ENCODE assay signal across 35 mouse cellular contexts in the genomic region with DNA sequence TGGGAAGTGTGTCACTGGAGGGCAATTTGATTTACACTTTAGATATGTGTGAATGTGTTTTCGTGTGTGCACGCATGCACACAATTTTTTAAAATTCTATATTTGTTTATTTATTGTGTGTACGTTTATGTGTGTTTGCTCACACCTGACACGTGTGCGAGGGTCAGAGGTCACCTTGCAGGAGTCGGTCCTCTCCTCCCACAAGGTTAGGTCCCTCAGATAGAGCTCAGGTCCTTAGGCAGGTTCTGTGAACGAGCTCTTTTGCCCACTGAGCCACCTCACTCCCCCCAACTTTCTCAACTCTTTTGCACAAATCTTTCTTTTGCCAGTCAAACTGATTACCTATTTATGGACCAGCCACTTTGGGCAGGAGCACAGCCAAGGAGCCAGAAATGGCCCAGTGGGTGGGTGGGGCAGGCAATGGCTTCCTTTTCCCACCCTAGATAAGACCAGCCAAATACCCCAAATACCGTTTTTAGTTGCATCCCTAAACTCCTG. TPM values are rescaled to one million over a fixed set of nuclear protein-coding genes. Genes with fewer than 3 reads are reported as not detected.
A peak's percentile ranks its signal among the peaks of the same experiment; 100 is the strongest.
DNase-seq lines count a peak whose midpoint lies in the region; ATAC-seq and TF ChIP-seq lines count a peak whose summit lies in the region.
"Had no signal": no experiment of that assay in that cellular context is flagged by ENCODE, and none has a peak within 500 bp of the region (broad histone marks: within the 10 kb centered on the region; RNA-seq: fewer than 3 reads in every experiment).

No protein-coding gene starts in this region.

- no peak for TF ChIP-seq POLR2A in heart, adult 2 months (IDR thresholded peaks at IDR 0.05; ENCODE audit: insufficient read depth, low read depth, low read length)

- DNase-seq in heart, adult 2 months: no peak
- DNase-seq in heart, postnatal 10 days: no peak
- DNase-seq in midbrain, embryonic 11.5 days (ENCODE audit: low spot score, missing footprints): peak; percentile 77
- DNase-seq in midbrain, embryonic 10.5 days (ENCODE audit: low spot score): no peak
- DNase-seq in ES-E14 (ENCODE audit: low read depth, low spot score): no peak
- no peak for DNase-seq in forebrain, embryonic 10.5 days (ENCODE audit: extremely low spot score, low spot score)
- DNase-seq: adrenal gland, postnatal 10 days; adrenal gland, postnatal 36 days; B cell, adult 2 months; cerebellum, adult 18-20 months; cerebellum, adult 9-10 months; cerebellum, postnatal 14 days; forebrain, postnatal 0 days; gastrocnemius, adult 2 months; gastrocnemius, postnatal 14 days; kidney, adult 2 months had no signal

- ATAC-seq in heart, embryonic 13.5 days (ENCODE audit: extremely low read depth, insufficient number of reproducible peaks, low FRiP score, low TSS enrichment): no peak
- ATAC-seq in heart, embryonic 11.5 days (replicated peaks; ENCODE audit: insufficient number of reproducible peaks, low FRiP score, low TSS enrichment): no peak
- ATAC-seq in midbrain, embryonic 11.5 days (ENCODE audit: low FRiP score): no peak
- ATAC-seq: forebrain, embryonic 14.5 days; forebrain, postnatal 0 days; hindbrain, postnatal 0 days; inflammation-experienced regulatory T-cells, adult 6 months; intestine, embryonic 16.5 days had no signal

- H3K4me2 ChIP-seq in heart, embryonic 13.5 days: no peak overlapping the region
- no peak overlapping the region for H3K4me2 ChIP-seq in heart, embryonic 11.5 days
- no peak overlapping the region for H3K4me2 ChIP-seq in midbrain, embryonic 11.5 days
- H3K4me2 ChIP-seq: hindbrain, embryonic 14.5 days had no signal

- H3K4me1 ChIP-seq in heart, adult 2 months (ENCODE audit: control insufficient read depth, insufficient read depth, low read length): peaks cover 1% of the 10 kb centered on the region
- peaks cover 41% of the 10 kb centered on the region for H3K4me1 ChIP-seq in heart, embryonic 13.5 days
- H3K4me1 ChIP-seq in heart, embryonic 11.5 days (ENCODE audit: control insufficient read depth, insufficient read depth, low read length): peaks cover 19% of the 10 kb centered on the region
- peaks cover 19% of the 10 kb centered on the region for H3K4me1 ChIP-seq in midbrain, embryonic 11.5 days (ENCODE audit: control insufficient read depth, insufficient read depth, low read length)
- H3K4me1 ChIP-seq in midbrain, embryonic 10.5 days: peaks cover 40% of the 10 kb centered on the region
- peaks cover 8 to 12% of the 10 kb centered on the region in 2 experiments; a peak in 3 of 4 replicates for H3K4me1 ChIP-seq in ES-E14 (ENCODE audit: control insufficient read depth in 2 of 2, insufficient read depth in 2 of 2, low read length in 2 of 2, poor library complexity in 1 of 2)
- peaks cover 43% of the 10 kb centered on the region for H3K4me1 ChIP-seq in forebrain, embryonic 10.5 days

- in situ Hi-C loops in ES-E14 (cut with MboI; ENCODE audit: low sequenced_read_pairs in 2 of 2, unreplicated experiment in 2 of 2): no loop called here

- no peaks in the 10 kb centered on the region for H3K9me3 ChIP-seq in heart, embryonic 13.5 days
- no peaks in the 10 kb centered on the region for H3K9me3 ChIP-seq in heart, embryonic 11.5 days (replicated peaks; ENCODE audit: control insufficient read depth, low read length)
- no peaks in the 10 kb centered on the region for H3K9me3 ChIP-seq in midbrain, embryonic 11.5 days (ENCODE audit: control insufficient read depth, low read length)
- H3K9me3 ChIP-seq in midbrain, embryonic 10.5 days (replicated peaks): no peaks in the 10 kb centered on the region
- H3K9me3 ChIP-seq in ES-E14 (ENCODE audit: control insufficient read depth, insufficient read depth, low read depth, low read length): no peaks in the 10 kb centered on the region
- H3K9me3 ChIP-seq in forebrain, embryonic 10.5 days: no peaks in the 10 kb centered on the region

- no peaks in the 10 kb centered on the region for H3K79me2 ChIP-seq in heart, adult 2 months (replicated peaks; ENCODE audit: control insufficient read depth, insufficient read depth, low read length)

- no peaks in the 10 kb centered on the region for H3K27me3 ChIP-seq in heart, adult 2 months (ENCODE audit: control insufficient read depth, insufficient read depth, low read length)
- peaks cover 46% of the 10 kb centered on the region for H3K27me3 ChIP-seq in heart, embryonic 13.5 days (replicated peaks)
- peaks cover 13% of the 10 kb centered on the region for H3K27me3 ChIP-seq in heart, embryonic 11.5 days (ENCODE audit: control insufficient read depth, insufficient read depth, low read length)
- peaks cover 37% of the 10 kb centered on the region for H3K27me3 ChIP-seq in midbrain, embryonic 11.5 days (ENCODE audit: control insufficient read depth, insufficient read depth, low read length)
- H3K27me3 ChIP-seq in midbrain, embryonic 10.5 days (ENCODE audit: low read depth, poor library complexity, severe bottlenecking): peaks cover 96% of the 10 kb centered on the region
- peaks cover 93% of the 10 kb centered on the region for H3K27me3 ChIP-seq in forebrain, embryonic 10.5 days (ENCODE audit: poor library complexity, severe bottlenecking)
- H3K27me3 ChIP-seq: CH12.LX had no signal

- intact Hi-C loops in heart, adult 2 months (cut with DNase I): no loop called here
- intact Hi-C loops in heart, postnatal 10 days (cut with DNase I): no loop called here

- H3K36me3 ChIP-seq in heart, adult 2 months (ENCODE audit: control insufficient read depth, insufficient read depth, low read length): no peaks in the 10 kb centered on the region
- H3K36me3 ChIP-seq in heart, embryonic 13.5 days: no peaks in the 10 kb centered on the region
- no peaks in the 10 kb centered on the region for H3K36me3 ChIP-seq in heart, embryonic 11.5 days (ENCODE audit: control insufficient read depth, insufficient read depth, low read length)
- no peaks in the 10 kb centered on the region for H3K36me3 ChIP-seq in midbrain, embryonic 11.5 days (ENCODE audit: control insufficient read depth, insufficient read depth, low read length)
- H3K36me3 ChIP-seq in midbrain, embryonic 10.5 days: no peaks in the 10 kb centered on the region
- H3K36me3 ChIP-seq in ES-E14 (ENCODE audit: control insufficient read depth, insufficient read depth, low read length, poor library complexity, severe bottlenecking): peaks cover 3% of the 10 kb centered on the region; the same call in 1 of the 2 replicates
- no peaks in the 10 kb centered on the region for H3K36me3 ChIP-seq in forebrain, embryonic 10.5 days (replicated peaks)

- H3K4me3 ChIP-seq in heart, adult 2 months: no peak overlapping the region
- no peak overlapping the region for H3K4me3 ChIP-seq in heart, embryonic 13.5 days
- H3K4me3 ChIP-seq in heart, embryonic 11.5 days (ENCODE audit: low read depth, low read length): no peak overlapping the region
- no peak overlapping the region for H3K4me3 ChIP-seq in midbrain, embryonic 11.5 days (ENCODE audit: low read depth, low read length)
- no peak overlapping the region for H3K4me3 ChIP-seq in midbrain, embryonic 10.5 days
- H3K4me3 ChIP-seq in ES-E14 (ENCODE audit: insufficient read depth in 1 of 2, low read depth in 1 of 2, low read length in 2 of 2, poor library complexity in 1 of 2, severe bottlenecking in 1 of 2): no peak overlapping the region
- H3K4me3 ChIP-seq in forebrain, embryonic 10.5 days: no peak overlapping the region
- H3K4me3 ChIP-seq: gastrocnemius, adult 2 months had no signal

- TF ChIP-seq CTCF in heart, adult 2 months (IDR thresholded peaks at IDR 0.05): no peak

- no peak overlapping the region for H3K9ac ChIP-seq in heart, adult 2 months (ENCODE audit: low read depth, low read length)
- no peak overlapping the region for H3K9ac ChIP-seq in heart, embryonic 13.5 days
- H3K9ac ChIP-seq in heart, embryonic 11.5 days (ENCODE audit: low read depth, low read length): no peak overlapping the region
- no peak overlapping the region for H3K9ac ChIP-seq in midbrain, embryonic 11.5 days (ENCODE audit: low read length)
- peak overlapping the region; percentile 64; the same call in 1 of the 2 replicates for H3K9ac ChIP-seq in ES-E14 (ENCODE audit: insufficient read depth, low read depth, low read length, poor library complexity, severe bottlenecking)
- H3K9ac ChIP-seq: forebrain, postnatal 0 days; hindbrain, embryonic 14.5 days had no signal

- 51% methylated on average over 8 of the region's 8 CpGs for WGBS in heart, adult 2 months
- 34% methylated on average over 8 of the region's 8 CpGs for WGBS in heart, embryonic 13.5 days
- 30% methylated on average over 8 of the region's 8 CpGs for WGBS in heart, embryonic 11.5 days (ENCODE audit: insufficient replicate concordance)
- 62% methylated on average over 8 of the region's 8 CpGs for WGBS in midbrain, embryonic 11.5 days
- WGBS in midbrain, embryonic 10.5 days: 66% methylated on average over 8 of the region's 8 CpGs
- 65% methylated on average over 8 of the region's 8 CpGs for WGBS in forebrain, embryonic 10.5 days

- peak overlapping the region; percentile 40; the same call in 1 of the 2 replicates for H3K27ac ChIP-seq in heart, adult 2 months
- H3K27ac ChIP-seq in heart, embryonic 13.5 days (replicated peaks): peak overlapping the region; percentile 45; the same call in 1 of the 2 replicates
- H3K27ac ChIP-seq in heart, embryonic 11.5 days (ENCODE audit: low read depth, low read length): no peak overlapping the region
- no peak overlapping the region for H3K27ac ChIP-seq in midbrain, embryonic 11.5 days (ENCODE audit: low read depth, low read length)
- no peak overlapping the region for H3K27ac ChIP-seq in midbrain, embryonic 10.5 days (replicated peaks)
- peak overlapping the region; percentile 100 for H3K27ac ChIP-seq in ES-E14 (ENCODE audit: insufficient read depth, low read depth, low read length, poor library complexity, severe bottlenecking)
- H3K27ac ChIP-seq in forebrain, embryonic 10.5 days: no peak overlapping the region
- H3K27ac ChIP-seq: gastrocnemius, adult 2 months; hindbrain, embryonic 14.5 days; hindbrain, postnatal 0 days; kidney, postnatal 0 days had no signal

- no peak for TF ChIP-seq EP300 in heart, adult 2 months (IDR thresholded peaks at IDR 0.05; ENCODE audit: insufficient read depth, low read depth, low read length)

RNA-seq across cellular contexts. Expression of a gene that starts 2.5 kb away (rescaled TPM):
- total RNA-seq in heart, adult 2 months (2021): 100 to 1,000 TPM; 223 to 289 TPM
- 57.3 and 69.4 TPM in 2 replicates for polyA plus RNA-seq in heart, adult 2 months (2012; rRNA removed)
- total RNA-seq in heart, postnatal 10 days (2021): 10 to 100 TPM; 39.8 to 49.0 TPM
- 2.3 and 2.6 TPM in 2 replicates for polyA plus RNA-seq in heart, embryonic 13.5 days (2015; fragmentation: Nextera tagmentation; extraction: Ambion mirVana)
- polyA plus RNA-seq in heart, embryonic 11.5 days (2014; fragmentation: Nextera tagmentation; extraction: Ambion mirVana): 2.0 and 2.1 TPM in 2 replicates
- polyA plus RNA-seq in midbrain, embryonic 11.5 days (2014; fragmentation: Nextera tagmentation; extraction: Ambion mirVana): 0.04 TPM in 1 of 2 replicates, not detected in the other
- 0.09 and 0.35 TPM in 2 replicates for polyA plus RNA-seq in midbrain, embryonic 10.5 days (2016; fragmentation: Nextera tagmentation; extraction: Ambion mirVana)
- total RNA-seq in ES-E14 (2012; rRNA removed): 20.2 and 20.8 TPM in 2 replicates
- polyA plus RNA-seq in forebrain, embryonic 10.5 days (2016; fragmentation: Nextera tagmentation; extraction: Ambion mirVana): 0.09 TPM in 1 of 2 replicates, not detected in the other
- total RNA-seq: MEL had no signal

RNA-seq across cellular contexts. Expression of a gene that starts 2.9 kb away (rescaled TPM):
- total RNA-seq in heart, adult 2 months (2021): not detected
- not detected in 2 replicates for polyA plus RNA-seq in heart, adult 2 months (2012; rRNA removed)
- not detected for total RNA-seq in heart, postnatal 10 days (2021)
- polyA plus RNA-seq in heart, embryonic 13.5 days (2015; fragmentation: Nextera tagmentation; extraction: Ambion mirVana): not detected in 2 replicates
- polyA plus RNA-seq in heart, embryonic 11.5 days (2014; fragmentation: Nextera tagmentation; extraction: Ambion mirVana): not detected in 2 replicates
- polyA plus RNA-seq in midbrain, embryonic 11.5 days (2014; fragmentation: Nextera tagmentation; extraction: Ambion mirVana): not detected in 2 replicates
- polyA plus RNA-seq in midbrain, embryonic 10.5 days (2016; fragmentation: Nextera tagmentation; extraction: Ambion mirVana): 0.11 TPM in 1 of 2 replicates, not detected in the other
- total RNA-seq in ES-E14 (2012; rRNA removed): 904 and 1,760 TPM in 2 replicates
- 0.34 and 0.61 TPM in 2 replicates for polyA plus RNA-seq in forebrain, embryonic 10.5 days (2016; fragmentation: Nextera tagmentation; extraction: Ambion mirVana)
- total RNA-seq: adrenal gland, postnatal 10 days; adrenal gland, postnatal 36 days; CH12.LX; forebrain, postnatal 0 days; gastrocnemius, adult 2 months; gastrocnemius, postnatal 14 days; gastrocnemius, postnatal 4 days; heart, postnatal 25 days; hindbrain, postnatal 0 days; MEL had no signal
- polyA plus RNA-seq: embryonic facial prominence, embryonic 11.5 days; forebrain, embryonic 11.5 days; forebrain, embryonic 14.5 days; heart, embryonic 14.5 days; hindbrain, embryonic 11.5 days; intestine, embryonic 16.5 days; kidney, adult 2 months; kidney, embryonic 14.5 days; kidney, postnatal 0 days had no signal

RNA-seq across cellular contexts. Expression of a gene that starts 32.2 kb away (rescaled TPM):
- not detected for total RNA-seq in heart, adult 2 months (2021)
- not detected in 2 replicates for polyA plus RNA-seq in heart, adult 2 months (2012; rRNA removed)
- not detected for total RNA-seq in heart, postnatal 10 days (2021)
- not detected in 2 replicates for polyA plus RNA-seq in heart, embryonic 13.5 days (2015; fragmentation: Nextera tagmentation; extraction: Ambion mirVana)
- not detected in 2 replicates for polyA plus RNA-seq in heart, embryonic 11.5 days (2014; fragmentation: Nextera tagmentation; extraction: Ambion mirVana)
- polyA plus RNA-seq in midbrain, embryonic 11.5 days (2014; fragmentation: Nextera tagmentation; extraction: Ambion mirVana): not detected in 2 replicates
- polyA plus RNA-seq in midbrain, embryonic 10.5 days (2016; fragmentation: Nextera tagmentation; extraction: Ambion mirVana): not detected in 2 replicates
- total RNA-seq in ES-E14 (2012; rRNA removed): 1.0 TPM in 1 of 2 replicates, not detected in the other
- not detected in 2 replicates for polyA plus RNA-seq in forebrain, embryonic 10.5 days (2016; fragmentation: Nextera tagmentation; extraction: Ambion mirVana)
- total RNA-seq: adrenal gland, postnatal 10 days; adrenal gland, postnatal 36 days; CH12.LX; forebrain, postnatal 0 days; heart, postnatal 25 days; hindbrain, postnatal 0 days; MEL had no signal
- polyA plus RNA-seq: embryonic facial prominence, embryonic 11.5 days; embryonic facial prominence, embryonic 14.5 days; forebrain, embryonic 11.5 days; forebrain, embryonic 14.5 days; frontal cortex, adult 2 months; heart, embryonic 14.5 days; hindbrain, embryonic 11.5 days; hindbrain, embryonic 14.5 days; hindbrain, postnatal 0 days; inflammation-experienced regulatory T-cells, adult 6 months; intestine, embryonic 16.5 days; kidney, adult 2 months; kidney, embryonic 14.5 days; kidney, postnatal 0 days had no signal

RNA-seq across cellular contexts. Expression of a gene that starts 41.5 kb away (rescaled TPM):
- 1 to 10 TPM; 3.5 to 3.8 TPM for total RNA-seq in heart, adult 2 months (2021)
- polyA plus RNA-seq in heart, adult 2 months (2012; rRNA removed): 7.9 and 12.4 TPM in 2 replicates
- total RNA-seq in heart, postnatal 10 days (2021): 1 to 10 TPM; 2.4 to 2.8 TPM
- 0.05 and 0.57 TPM in 2 replicates for polyA plus RNA-seq in heart, embryonic 13.5 days (2015; fragmentation: Nextera tagmentation; extraction: Ambion mirVana)
- polyA plus RNA-seq in heart, embryonic 11.5 days (2014; fragmentation: Nextera tagmentation; extraction: Ambion mirVana): 0.14 and 0.29 TPM in 2 replicates
- 0.11 TPM in 2 replicates for polyA plus RNA-seq in midbrain, embryonic 11.5 days (2014; fragmentation: Nextera tagmentation; extraction: Ambion mirVana)
- polyA plus RNA-seq in midbrain, embryonic 10.5 days (2016; fragmentation: Nextera tagmentation; extraction: Ambion mirVana): 0.09 TPM in 1 of 2 replicates, not detected in the other
- 0.62 and 1.1 TPM in 2 replicates for total RNA-seq in ES-E14 (2012; rRNA removed)
- 0.27 TPM in 1 of 2 replicates, not detected in the other for polyA plus RNA-seq in forebrain, embryonic 10.5 days (2016; fragmentation: Nextera tagmentation; extraction: Ambion mirVana)
- total RNA-seq: CH12.LX; forebrain, postnatal 0 days; MEL had no signal
- polyA plus RNA-seq: forebrain, embryonic 11.5 days; forebrain, embryonic 14.5 days; forebrain, postnatal 0 days; heart, embryonic 14.5 days; hindbrain, embryonic 11.5 days; hindbrain, embryonic 14.5 days; hindbrain, postnatal 0 days; inflammation-experienced regulatory T-cells, adult 6 months had no signal

Comparison
In these comparisons a context has a peak if more than half of its experiments do, and no peak if none do; other contexts are left out.
1. H3K27ac ChIP-seq: peak in heart, adult 2 months (single experiment), heart, embryonic 13.5 days (single experiment) and ES-E14 (single experiment); none in heart, embryonic 11.5 days (single experiment), midbrain, embryonic 11.5 days (single experiment), midbrain, embryonic 10.5 days (single experiment) and forebrain, embryonic 10.5 days (single experiment).
2. RNA of a gene that starts 2.5 kb away (polyA plus RNA-seq): 57.3 to 69.4 TPM in heart, adult 2 months; 2.3 to 2.6 TPM in heart, embryonic 13.5 days, 2.0 to 2.1 TPM in heart, embryonic 11.5 days, 0.09 to 0.35 TPM in midbrain, embryonic 10.5 days, 0.09 TPM in forebrain, embryonic 10.5 days and 0.04 TPM in midbrain, embryonic 11.5 days; every median in the first group is over 10 times any median in the second.